Mouse (Mus musculus) brain, embryonic 14.5 days (tissue): Measurements from ENCODE around the gene Rai1.

Experiments
- CTCF ChIP-seq: fragments of 200-500 bp; IDR thresholded peaks from 2 replicates; pipeline ENCODE4 v1.5.1; 2012; ENCODE audit warnings: inconsistent platforms, mild to moderate bottlenecking, moderate library complexity, borderline replicate concordance; ENCODE audit not compliant: insufficient read depth, insufficient read length; ENCODE audit errors: extremely low read depth
- POLR2A ChIP-seq: fragments of 200-500 bp; IDR thresholded peaks from 2 replicates; pipeline ENCODE4 v1.6.1; 2012; ENCODE audit warnings: mild to moderate bottlenecking, inconsistent platforms, borderline replicate concordance; ENCODE audit not compliant: poor library complexity, insufficient read depth, insufficient read length, severe bottlenecking; ENCODE audit errors: extremely low read depth

DNA sequence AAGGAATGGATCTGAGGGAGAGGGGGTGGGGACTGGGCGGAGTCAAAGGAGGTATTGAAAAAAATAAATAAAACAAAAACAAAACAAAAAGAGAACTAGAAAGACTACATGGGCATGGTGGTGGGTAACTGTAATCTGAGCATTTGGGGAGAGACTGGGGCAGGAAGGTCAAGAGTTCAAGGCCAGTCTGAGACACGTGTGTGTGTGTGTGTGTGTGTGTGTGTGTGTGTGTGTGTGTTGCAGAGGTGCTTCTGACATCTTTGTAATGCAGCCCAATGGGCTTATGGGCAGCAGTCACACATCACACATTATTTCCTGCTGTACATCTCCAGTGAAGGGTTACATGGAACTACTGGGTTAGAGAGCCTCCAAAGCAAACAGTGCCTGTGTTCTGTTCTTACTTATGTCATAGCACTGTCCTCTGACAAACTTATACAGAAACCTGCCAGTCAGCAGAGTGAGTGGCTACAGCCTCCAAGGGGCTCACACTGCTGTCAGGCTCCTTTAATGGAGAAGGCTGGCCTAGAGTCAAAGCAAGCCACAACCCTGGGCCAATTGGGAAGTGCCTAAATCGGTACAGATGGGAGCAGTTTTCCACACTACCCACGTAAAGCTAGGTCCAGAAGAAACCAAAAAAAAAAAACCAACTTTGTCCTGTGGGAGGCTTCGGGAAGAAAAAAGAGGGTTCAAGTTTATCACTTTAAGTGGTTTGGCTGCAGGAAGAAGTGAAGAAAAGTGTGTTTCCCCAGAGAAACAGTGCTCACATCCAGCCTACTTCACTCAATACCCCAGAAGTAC lies 143.1 kb downstream of the Rai1 start:
- no peak for TF ChIP-seq POLR2A
- TF ChIP-seq CTCF = no peak
